Mouse (Mus musculus): ENCODE measurements at regions not wholly inside any gene's neighbourhood (a gene's known extent, or its start where the extent isn't known, plus 50 kb on each side); places are given as distances from the start of the nearest gene placed in this dataset.
"Not testable (repeated sequence)": the region's sequence is repeated elsewhere in the genome, so short reads cannot be mapped to it uniquely, and the experiment has no call there.

DNA sequence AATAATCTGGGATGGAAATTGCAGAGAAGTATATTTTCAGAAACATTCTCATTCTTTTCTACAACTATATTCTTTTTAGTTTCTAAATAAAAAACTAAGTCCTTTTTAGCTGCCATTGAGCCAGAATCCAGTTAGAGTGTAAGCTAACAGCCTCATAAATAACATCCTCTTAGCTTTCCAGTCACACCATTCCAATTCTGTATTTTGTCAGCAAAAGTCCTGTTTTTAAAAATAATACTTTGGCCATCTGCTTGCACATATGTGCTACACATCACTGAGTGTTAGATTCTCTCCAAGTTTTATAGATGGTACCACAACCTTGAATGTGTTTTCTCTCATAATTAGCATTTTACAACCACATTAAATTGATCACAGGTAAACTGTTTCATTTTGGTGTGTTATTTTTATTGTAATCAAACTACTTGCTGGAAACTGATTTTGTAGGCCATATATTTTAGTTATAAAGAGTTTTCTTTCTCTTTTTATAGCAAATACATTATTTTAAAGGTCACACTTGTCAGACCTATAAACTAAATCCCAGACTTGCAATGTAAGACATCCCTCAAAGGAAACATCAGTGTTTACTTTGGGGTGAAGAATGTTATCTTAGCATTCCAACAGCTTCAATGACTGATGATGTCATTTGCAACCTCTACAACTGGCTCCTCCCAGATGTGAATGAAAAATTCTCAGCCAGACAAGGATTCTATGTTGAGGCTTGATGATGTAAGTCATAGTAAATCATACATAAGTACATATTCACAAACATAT is 1878.9 kb upstream of the Flrt2 start:
- no peak for DNase-seq (ENCODE audit: low spot score in 2 of 2)

GRCm38 (mm10) chr12:93850944-93851520 is 1841.0 kb upstream of the Flrt2 start:
- DNase-seq (ENCODE audit: low spot score in 2 of 2): no peak

DNA sequence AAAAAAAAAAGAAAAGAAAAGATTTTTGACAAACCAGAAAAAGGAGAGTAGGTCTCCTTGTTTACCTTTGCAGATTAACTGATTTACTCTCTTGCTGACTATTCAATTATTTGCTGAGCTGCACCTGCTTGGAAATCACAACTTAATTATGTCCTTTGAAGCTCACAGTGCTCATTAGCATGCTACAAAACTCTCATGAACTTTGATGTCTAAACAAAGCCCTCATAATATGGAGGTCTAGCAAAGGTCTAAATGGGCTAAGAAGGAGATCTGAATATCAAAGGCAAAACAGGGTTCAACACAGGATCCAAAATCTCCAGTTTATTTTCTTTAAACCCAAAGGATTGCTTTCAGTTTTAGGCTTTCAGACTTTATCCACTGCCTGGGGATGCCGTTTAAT is 1840.4 kb upstream of the Flrt2 start:
- DNase-seq (ENCODE audit: low spot score in 2 of 2): no peak

DNA sequence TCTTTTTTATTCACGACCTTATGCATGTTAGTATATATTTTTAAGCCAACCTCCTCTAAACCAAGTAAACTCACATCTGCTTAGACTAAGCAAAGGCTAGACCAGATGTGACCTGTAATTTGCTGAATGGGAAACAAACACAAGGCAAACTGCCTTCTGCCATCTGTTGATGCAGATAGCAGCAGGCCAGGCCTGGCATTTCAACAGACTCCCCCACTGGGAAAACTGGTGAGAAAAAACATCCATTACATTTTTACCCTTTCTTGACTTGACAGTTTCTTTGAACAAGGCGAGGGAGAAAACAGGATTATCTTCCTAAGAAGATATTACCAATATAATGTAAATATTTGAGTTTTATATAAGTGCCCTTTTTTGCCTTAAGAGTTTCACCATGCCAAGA is 1806.1 kb upstream of the Flrt2 start:
- no peak for DNase-seq (ENCODE audit: low spot score in 2 of 2)

DNA sequence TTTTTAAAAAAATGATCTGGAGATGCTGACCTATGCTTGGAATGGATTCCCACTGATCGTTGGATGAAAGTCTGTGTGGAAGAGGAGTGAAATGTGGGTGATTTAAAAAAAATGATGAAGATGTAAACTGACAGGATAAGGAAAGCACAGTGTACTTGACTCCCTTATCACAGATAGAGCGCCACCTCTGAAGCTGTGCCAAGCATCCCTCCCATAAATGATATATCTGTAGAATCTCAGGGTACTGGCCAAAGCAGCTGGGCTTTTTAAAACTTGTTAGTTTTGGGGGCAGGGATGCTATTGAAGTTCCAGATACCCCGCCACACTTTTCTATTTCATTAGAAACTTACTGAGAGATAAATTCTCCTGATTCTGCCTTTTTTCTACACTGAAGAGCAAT is 1801.9 kb upstream of the Flrt2 start:
- DNase-seq (ENCODE audit: low spot score in 2 of 2): no peak

- DNase-seq (ENCODE audit: low spot score in 2 of 2): not testable (repeated sequence)
Measured at GRCm38 (mm10) chr12:93928541-93929238, 1763.3 kb upstream of the Flrt2 start.

DNA sequence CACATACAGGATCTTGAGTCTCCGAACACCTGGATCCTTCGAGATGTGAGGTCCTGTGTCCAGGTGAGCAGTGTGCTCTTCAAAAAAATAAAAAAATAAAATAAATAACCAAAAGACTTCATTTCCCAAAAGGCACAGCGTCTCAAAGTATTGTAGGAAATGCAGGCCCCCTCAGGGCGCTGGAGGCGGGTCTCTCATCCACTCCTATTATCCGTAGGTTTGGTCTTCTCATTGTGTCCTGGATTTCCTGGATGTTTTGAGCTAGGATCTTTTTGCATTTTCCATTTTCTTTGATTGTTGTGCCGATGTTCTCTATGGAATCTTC is 1762.8 kb upstream of the Flrt2 start:
- not testable (repeated sequence) for DNase-seq (ENCODE audit: low spot score in 2 of 2)

DNA sequence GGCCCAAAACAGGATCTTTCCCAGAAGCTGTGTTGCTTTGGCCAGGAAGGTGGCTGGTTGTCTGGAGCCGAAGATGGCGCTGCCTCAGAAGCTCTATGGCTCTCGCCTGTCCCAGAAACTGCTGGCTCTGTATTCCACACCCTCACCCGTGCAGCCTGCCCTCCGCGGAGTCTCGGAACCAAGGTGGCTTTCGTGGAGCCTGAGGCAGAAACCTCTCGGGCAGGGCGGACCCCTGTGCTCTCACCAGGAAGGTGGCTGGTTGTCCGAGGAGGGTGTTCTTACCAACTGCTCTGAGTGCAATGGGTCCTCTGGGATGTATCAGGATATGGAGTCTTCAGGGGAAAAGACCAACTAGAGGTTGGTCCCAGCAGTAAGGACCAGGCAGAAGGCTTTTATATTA is 1761.8 kb upstream of the Flrt2 start:
- not testable (repeated sequence) for DNase-seq (ENCODE audit: low spot score in 2 of 2)

GRCm38 (mm10) chr12:93960869-93961268 is 1731.2 kb upstream of the Flrt2 start:
- DNase-seq (ENCODE audit: low spot score in 2 of 2): no peak

- DNase-seq (ENCODE audit: low spot score in 2 of 2): no peak
Measured at GRCm38 (mm10) chr12:93981307-93981706, 1710.7 kb upstream of the Flrt2 start.

DNA sequence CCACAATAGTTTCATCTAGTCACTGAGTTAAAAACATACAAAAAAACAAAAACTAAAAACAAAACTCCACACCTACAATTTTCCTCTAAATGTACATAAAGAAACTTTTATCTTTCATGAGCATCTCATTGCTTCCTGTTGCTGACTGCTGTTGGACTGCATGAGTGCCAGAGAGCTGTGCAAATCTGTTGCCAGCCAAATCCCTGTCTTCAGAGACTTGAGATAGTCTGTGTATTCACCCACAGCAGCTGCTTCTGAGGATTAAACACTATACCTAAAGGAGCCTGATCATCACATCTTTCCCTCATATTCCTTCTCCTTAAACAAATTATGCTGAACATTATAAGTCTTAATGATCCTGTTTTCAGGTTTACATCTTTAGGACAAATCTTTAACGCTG is 1700.5 kb upstream of the Flrt2 start:
- no peak for DNase-seq (ENCODE audit: low spot score in 2 of 2)

- no peak for DNase-seq (ENCODE audit: low spot score in 2 of 2)
Measured at GRCm38 (mm10) chr12:93993875-93994274, 1698.2 kb upstream of the Flrt2 start.

DNA sequence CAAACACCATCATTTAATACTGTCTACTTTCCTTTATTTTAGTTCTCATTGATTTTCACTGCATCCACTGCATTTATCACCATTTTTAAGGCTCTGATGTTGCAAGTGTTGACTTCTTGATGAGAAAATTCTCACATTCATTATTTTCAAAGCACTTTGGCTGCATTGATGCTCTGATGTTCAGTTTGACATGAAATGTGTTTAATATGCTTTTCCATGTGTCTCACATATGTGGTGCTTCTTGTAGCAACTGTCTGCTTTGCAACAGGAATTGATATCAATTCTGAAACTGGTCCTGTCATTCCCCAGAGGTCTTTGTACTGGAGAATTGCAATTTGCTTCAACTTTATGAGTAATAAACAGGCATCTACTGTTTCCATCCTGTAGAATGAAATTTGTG is 1676.1 kb upstream of the Flrt2 start:
- DNase-seq (ENCODE audit: low spot score in 2 of 2): no peak

DNA sequence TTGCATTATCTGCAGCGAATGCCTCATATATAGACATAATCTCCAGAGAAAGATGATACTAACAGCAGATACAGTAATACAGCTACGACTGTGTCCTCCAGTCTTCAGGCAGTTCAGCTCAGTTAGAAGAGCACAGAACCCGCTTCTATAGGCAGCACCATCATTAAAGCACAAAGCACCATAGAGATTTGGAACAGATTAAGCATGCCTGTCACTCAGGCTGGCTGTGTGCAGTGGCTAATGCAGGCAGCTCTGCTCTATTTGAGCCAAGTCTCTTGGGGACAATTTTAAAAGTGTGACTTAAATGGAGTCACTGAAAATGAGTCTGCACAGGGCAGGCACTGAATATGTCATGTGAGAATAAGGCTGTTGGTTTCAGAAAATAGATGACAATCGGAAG is 1660.7 kb upstream of the Flrt2 start:
- DNase-seq (ENCODE audit: low spot score in 2 of 2): no peak

DNA sequence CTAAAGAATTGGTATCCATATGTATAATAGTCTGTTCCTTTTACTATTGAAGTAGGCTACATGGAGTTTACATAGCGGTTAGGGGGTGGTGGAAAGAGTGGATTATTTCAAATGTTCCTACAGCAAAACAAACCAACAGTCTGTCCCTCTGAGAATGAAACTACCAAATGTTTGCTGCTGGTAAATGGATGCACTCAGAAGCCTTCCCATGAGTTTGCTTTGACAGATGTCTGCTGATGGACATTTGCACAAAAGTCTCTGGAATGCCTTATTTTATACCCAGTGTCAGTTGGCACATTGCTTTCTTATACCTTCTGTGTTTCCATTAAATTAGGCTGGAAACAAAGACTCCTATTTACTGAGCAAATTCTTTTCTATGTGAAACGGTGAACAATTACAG is 1644.1 kb upstream of the Flrt2 start:
- DNase-seq (ENCODE audit: low spot score in 2 of 2): no peak

DNA sequence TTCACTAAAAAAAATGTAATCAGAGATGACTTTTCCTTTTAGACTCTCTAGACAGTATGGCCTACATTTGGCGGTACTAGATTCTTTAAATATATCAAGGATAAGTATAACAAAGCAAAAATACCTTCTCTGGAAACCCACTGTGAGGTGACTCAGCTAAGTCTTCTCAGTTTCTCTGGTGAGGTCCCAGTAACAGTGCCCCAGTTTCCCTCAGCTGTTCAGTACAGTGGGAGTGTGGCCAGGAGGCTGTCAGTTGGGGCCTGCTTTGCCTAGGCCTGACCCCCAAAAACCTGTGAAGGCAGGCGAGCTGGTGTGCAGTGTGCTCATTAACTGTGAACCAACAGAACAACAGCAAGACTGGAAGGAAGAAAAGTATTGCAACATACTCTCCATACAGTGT is 1634.3 kb upstream of the Flrt2 start:
- no peak for DNase-seq (ENCODE audit: low spot score in 2 of 2)

DNA sequence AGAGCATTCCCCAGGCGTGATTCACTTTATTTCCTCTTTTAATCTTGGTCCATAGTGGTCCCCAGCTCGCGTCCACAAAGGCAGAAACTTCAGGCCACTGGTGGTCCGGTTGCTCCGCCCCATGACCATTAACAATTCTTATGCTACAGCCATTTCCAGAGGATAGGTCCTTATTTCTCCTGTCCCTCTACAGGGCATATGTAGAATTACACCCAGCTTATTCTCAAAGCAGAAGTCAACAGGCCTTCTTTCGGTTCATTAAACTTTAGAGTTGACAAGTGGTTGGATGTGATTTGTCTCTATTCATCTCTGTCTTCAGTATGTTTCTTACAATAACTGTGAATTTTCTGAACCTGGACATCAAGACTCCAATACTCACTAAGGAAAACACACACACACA is 1632.4 kb upstream of the Flrt2 start:
- no peak for DNase-seq (ENCODE audit: low spot score in 2 of 2)

DNA sequence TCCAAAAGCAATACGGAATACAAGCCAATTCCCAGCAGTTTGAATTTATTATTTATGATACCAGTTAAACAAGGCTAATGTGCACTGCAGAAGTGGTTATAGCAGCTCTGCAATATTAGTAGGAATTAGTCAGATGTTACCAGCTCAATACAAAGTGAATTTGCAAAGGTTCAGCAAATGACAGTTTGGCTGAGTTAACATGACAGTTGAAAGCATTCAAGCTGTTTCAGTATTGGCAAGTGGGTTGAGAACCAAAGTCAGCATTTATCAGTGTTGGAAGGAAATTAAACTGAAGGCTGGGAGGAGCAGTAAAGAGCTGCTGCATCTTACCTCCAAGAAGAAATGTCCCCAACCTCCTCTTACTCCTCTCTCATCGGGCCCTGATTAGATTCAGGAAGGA is 1631.7 kb upstream of the Flrt2 start:
- DNase-seq (ENCODE audit: low spot score in 2 of 2): no peak

DNA sequence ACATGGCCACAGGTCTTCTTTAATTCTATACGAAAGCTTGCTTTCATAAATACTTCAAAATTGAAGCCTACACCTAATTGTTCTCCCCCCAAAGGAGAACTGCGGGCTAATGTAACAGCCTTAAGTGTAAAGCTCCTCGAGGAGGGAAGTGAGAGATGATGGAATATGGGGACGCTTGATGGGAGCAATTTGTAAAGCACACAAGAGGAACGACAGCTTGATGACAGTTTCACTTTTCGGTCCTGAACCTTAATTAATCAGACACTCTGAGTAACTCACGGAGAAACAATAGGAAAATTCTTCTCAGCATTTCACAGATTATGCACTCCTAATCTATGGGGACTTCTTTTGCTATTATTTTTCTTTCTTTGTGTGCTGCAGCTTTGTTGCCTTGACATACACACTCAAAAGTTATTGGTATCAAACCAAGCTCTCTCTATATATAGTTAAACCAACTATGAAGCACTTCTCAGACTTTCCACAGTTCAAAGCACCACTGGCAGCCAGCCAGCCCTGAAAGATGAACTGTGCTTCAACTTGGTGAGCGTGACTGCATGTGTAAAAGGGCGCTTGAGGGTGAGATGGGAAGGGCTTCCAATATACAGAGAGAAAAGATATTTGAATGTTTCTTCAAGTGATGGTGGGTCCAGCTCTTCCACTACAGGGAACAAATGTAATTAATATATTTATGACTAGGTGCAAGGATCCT is 1625.4 kb upstream of the Flrt2 start:
- no peak for DNase-seq (ENCODE audit: low spot score in 2 of 2)

DNA sequence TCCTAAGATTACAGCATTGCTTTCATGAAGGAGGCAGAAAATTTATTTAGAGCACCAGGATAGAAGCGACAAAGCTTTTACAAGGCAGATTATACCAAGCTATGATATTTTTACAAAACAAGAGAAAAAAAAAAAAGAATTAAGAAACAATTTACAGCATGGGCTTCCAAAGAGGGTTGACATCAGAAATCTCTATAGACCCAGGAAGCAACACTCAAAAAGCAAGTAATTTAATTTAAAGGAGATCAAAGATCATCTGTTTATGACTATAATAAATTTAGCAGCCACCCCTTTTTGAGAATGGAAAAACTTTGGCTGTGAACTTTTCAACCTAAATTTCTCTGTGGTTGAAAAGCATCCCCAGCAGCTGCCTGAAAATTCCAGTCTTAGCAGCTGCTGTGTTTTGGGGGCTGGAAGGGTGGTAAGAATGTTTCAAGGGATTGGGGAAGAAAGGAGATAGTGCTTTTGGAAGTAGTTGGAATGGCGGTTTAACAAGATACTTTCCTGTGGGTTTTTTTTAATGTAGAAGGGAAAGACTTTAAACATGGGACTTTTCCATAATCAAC is 1621.0 kb upstream of the Flrt2 start:
- no peak for DNase-seq (ENCODE audit: low spot score in 2 of 2)

GRCm38 (mm10) chr12:94105582-94106162 is 1586.4 kb upstream of the Flrt2 start:
- DNase-seq (ENCODE audit: low spot score in 2 of 2): no peak

GRCm38 (mm10) chr12:94150143-94150542 is 1541.9 kb upstream of the Flrt2 start:
- no peak for DNase-seq (ENCODE audit: low spot score in 2 of 2)

All from frontal cortex, postnatal 25 days (tissue).